Mouse (Mus musculus): ENCODE results near the gene Agfg2.

Agfg2 gene

GRCm38 (mm10) chr5:137639472-137639871 is 45.1 kb downstream of the Agfg2 start:
- POLR2A ChIA-PET = interaction anchor here in 3 of 4 experiments (0.6 to 9.6 kb wide), 12 partner anchors 9 to 1539 kb away, joined by 3 to 163 read pairs (median 4); partner anchors contain the start of genes Fbxo24 (in 2 of the 3), Gm20605 (in 2 of the 3), Lrch4 (in 2 of the 3) and Pcolce (in 1 of the 3)
- CTCF ChIA-PET = interaction anchor here in 3 of 4 experiments (0.9 to 6.4 kb wide), 6 partner anchors 10 to 26 kb away, joined by 4 to 87 read pairs (median 8); partner anchors contain the start of genes Fbxo24 (in 1 of the 3), Gm20605 (in 1 of the 3), Lrch4 (in 1 of the 3) and Pcolce (in 1 of the 3)

GRCm38 (mm10) chr5:137633397-137634084 is 51.0 kb downstream of the Agfg2 start:
- ChIA-PET POLR2A (interaction anchor here in 3 of 4 experiments (0.6 to 10.2 kb wide), 17 partner anchors 8 to 150 kb away, joined by 3 to 163 read pairs (median 3); partner anchors contain the start of genes Irs3 (in 2 of the 3), Pop7 (in 2 of the 3) and Sap25 (in 2 of the 3)), CTCF (interaction anchor here in 3 of 4 experiments (0.6 to 1.5 kb wide), 9 partner anchors 7 to 132 kb away, joined by 3 to 4 read pairs (median 3); partner anchors contain the start of genes Gigyf1 (in 1 of the 3), Pop7 (in 1 of the 3) and Sap25 (in 1 of the 3))

- ChIA-PET CTCF (interaction anchor here (1.0 to 5.1 kb wide), 13 partner anchors 10 to 129 kb away, joined by 3 to 70 read pairs (median 4); partner anchors contain the start of genes Sap25 (in 4 of the 4) and Pop7 (in 2 of the 4)), POLR2A (interaction anchor here (0.6 to 13.0 kb wide), 40 partner anchors 9 to 609 kb away, joined by 3 to 163 read pairs (median 6); partner anchors contain the start of genes Sap25 (in 4 of the 4), Mospd3 (in 3 of the 4), Pcolce (in 3 of the 4) and Pop7 (in 3 of the 4))
These were observed 52.9 kb downstream of the Agfg2 start for GRCm38 (mm10) chr5:137631591-137631990.

GRCm38 (mm10) chr5:137631171-137631570 is 53.4 kb downstream of the Agfg2 start:
- ChIA-PET CTCF (interaction anchor here (0.7 to 5.1 kb wide), 15 partner anchors 10 to 129 kb away, joined by 3 to 70 read pairs (median 4); partner anchors contain the start of genes Sap25 (in 4 of the 4), Pop7 (in 2 of the 4) and Pcolce (in 1 of the 4)), POLR2A (interaction anchor here (0.7 to 13.0 kb wide), 42 partner anchors 10 to 148 kb away, joined by 3 to 163 read pairs (median 6); partner anchors contain the start of genes Sap25 (in 4 of the 4), Mospd3 (in 3 of the 4), Pcolce (in 3 of the 4) and Pop7 (in 3 of the 4))

GRCm38 (mm10) chr5:137630602-137631001 is 53.9 kb downstream of the Agfg2 start:
- ChIA-PET POLR2A (interaction anchor here (0.6 to 13.0 kb wide), 41 partner anchors 9 to 559 kb away, joined by 3 to 163 read pairs (median 6); partner anchors contain the start of genes Mospd3 (in 3 of the 4), Pcolce (in 3 of the 4), Pop7 (in 3 of the 4) and Sap25 (in 3 of the 4)), CTCF (interaction anchor here (0.7 to 5.1 kb wide), 12 partner anchors 11 to 129 kb away, joined by 3 to 70 read pairs (median 6); partner anchors contain the start of genes Sap25 (in 4 of the 4), Pcolce (in 1 of the 4) and Pop7 (in 1 of the 4))

GRCm38 (mm10) chr5:137629906-137630545 is 54.5 kb downstream of the Agfg2 start:
- CTCF ChIA-PET = interaction anchor here (0.9 to 5.1 kb wide), 10 partner anchors 11 to 30 kb away, joined by 3 to 70 read pairs (median 6); partner anchors contain the start of genes Sap25 (in 4 of the 4) and Pcolce (in 1 of the 4)
- POLR2A ChIA-PET = interaction anchor here (0.6 to 13.0 kb wide), 41 partner anchors 9 to 558 kb away, joined by 3 to 163 read pairs (median 7); partner anchors contain the start of genes Sap25 (in 4 of the 4), Mospd3 (in 3 of the 4), Pcolce (in 3 of the 4) and Pop7 (in 2 of the 4)

- ChIA-PET CTCF (interaction anchor here in 3 of 4 experiments (0.5 to 5.1 kb wide), 8 partner anchors 12 to 253 kb away, joined by 3 to 70 read pairs (median 6); partner anchors contain the start of genes Sap25 (in 2 of the 3) and Pcolce (in 1 of the 3)), POLR2A (interaction anchor here in 3 of 4 experiments (0.5 to 13.0 kb wide), 23 partner anchors 8 to 681 kb away, joined by 3 to 163 read pairs (median 8); partner anchors contain the start of genes Pcolce (in 3 of the 3), Sap25 (in 3 of the 3), Pop7 (in 2 of the 3) and Irs3 (in 1 of the 3))
These were observed 55.2 kb downstream of the Agfg2 start for GRCm38 (mm10) chr5:137629306-137629721.

- POLR2A ChIA-PET = interaction anchor here in 3 of 4 experiments (0.5 to 13.0 kb wide), 40 partner anchors 7 to 680 kb away, joined by 3 to 163 read pairs (median 4); partner anchors contain the start of genes Pcolce (in 3 of the 3), Sap25 (in 3 of the 3), Pop7 (in 2 of the 3) and Actl6b (in 1 of the 3)
- CTCF ChIA-PET = interaction anchor here (0.5 to 5.1 kb wide), 17 partner anchors 12 to 1719 kb away, joined by 3 to 70 read pairs (median 4); partner anchors contain the start of genes Sap25 (in 4 of the 4), Epo (in 1 of the 4), Pcolce (in 1 of the 4) and Pop7 (in 1 of the 4)
These were observed 55.8 kb downstream of the Agfg2 start, which contains the start of the genes Fbxo24, Lrch4 and Gm20605 for GRCm38 (mm10) chr5:137628498-137629305. Gene Fbxo24 (minus strand): TSS chr5:137629002. Gene Lrch4 (plus strand): TSS chr5:137629121. Gene Gm20605 (plus strand): TSS chr5:137629175.

- ChIA-PET POLR2A (interaction anchor here in 3 of 4 experiments (0.6 to 13.0 kb wide), 34 partner anchors 7 to 159 kb away, joined by 3 to 163 read pairs (median 6); partner anchors contain the start of genes Pcolce (in 3 of the 3), Pop7 (in 2 of the 3), Sap25 (in 2 of the 3) and Actl6b (in 1 of the 3)), CTCF (interaction anchor here (0.5 to 5.1 kb wide), 13 partner anchors 13 to 1393 kb away, joined by 3 to 70 read pairs (median 4); partner anchors contain the start of genes Sap25 (in 4 of the 4), Epo (in 1 of the 4), Pcolce (in 1 of the 4) and Pop7 (in 1 of the 4))
These were observed 56.5 kb downstream of the Agfg2 start for GRCm38 (mm10) chr5:137627991-137628390.

GRCm38 (mm10) chr5:137623937-137624530 is 60.5 kb downstream of the Agfg2 start:
- POLR2A ChIA-PET = interaction anchor here in 3 of 4 experiments (0.6 to 13.0 kb wide), 11 partner anchors 10 to 291 kb away, joined by 3 to 163 read pairs (median 3); partner anchors contain the start of genes Pcolce (in 2 of the 3), Sap25 (in 2 of the 3) and Irs3 (in 1 of the 3)
- CTCF ChIA-PET = interaction anchor here in 2 of 4 experiments (0.6 to 1.2 kb wide), 5 partner anchors 18 to 534 kb away, joined by 3 to 5 read pairs (median 3); no protein-coding TSS in a partner anchor

- ChIA-PET POLR2A (interaction anchor here in 3 of 4 experiments (0.7 to 6.4 kb wide), 11 partner anchors 8 to 145 kb away, joined by 3 to 126 read pairs (median 5); partner anchors contain the start of genes Fbxo24 (in 2 of the 3), Gm20605 (in 2 of the 3), Lrch4 (in 2 of the 3) and Mospd3 (in 1 of the 3)), CTCF (interaction anchor here in 3 of 4 experiments (0.7 to 1.4 kb wide), 3 partner anchors 13 to 1869 kb away, joined by 3 to 4 read pairs (median 4); no protein-coding TSS in a partner anchor)
These were observed 69.2 kb downstream of the Agfg2 start for GRCm38 (mm10) chr5:137615347-137615746.

GRCm38 (mm10) chr5:137614921-137615320 is 69.6 kb downstream of the Agfg2 start:
- ChIA-PET POLR2A (interaction anchor here in 3 of 4 experiments (0.5 to 6.4 kb wide), 16 partner anchors 8 to 172 kb away, joined by 3 to 126 read pairs (median 4); partner anchors contain the start of genes Fbxo24 (in 2 of the 3), Gm20605 (in 2 of the 3), Lrch4 (in 2 of the 3) and Mospd3 (in 2 of the 3)), CTCF (interaction anchor here in 3 of 4 experiments (0.7 to 1.7 kb wide), 6 partner anchors 9 to 1869 kb away, joined by 3 to 6 read pairs (median 4); no protein-coding TSS in a partner anchor)

- CTCF ChIA-PET = interaction anchor here (0.6 to 1.7 kb wide), 17 partner anchors 8 to 604 kb away, joined by 3 to 6 read pairs (median 3); partner anchors contain the start of genes Fbxo24 (in 1 of the 4), Lrch4 (in 1 of the 4), Pop7 (in 1 of the 4) and Sap25 (in 1 of the 4)
- POLR2A ChIA-PET = interaction anchor here (0.6 to 6.4 kb wide), 30 partner anchors 8 to 672 kb away, joined by 3 to 126 read pairs (median 4); partner anchors contain the start of genes Fbxo24 (in 3 of the 4), Gm20605 (in 3 of the 4), Lrch4 (in 3 of the 4) and Mospd3 (in 2 of the 4)
These were observed 71.0 kb downstream of the Agfg2 start, which contains the start of gene Pcolce for GRCm38 (mm10) chr5:137613550-137613949. Gene Pcolce (minus strand): TSS chr5:137613784.

GRCm38 (mm10) chr5:137613076-137613475 is 71.5 kb downstream of the Agfg2 start:
- CTCF ChIA-PET = interaction anchor here (0.6 to 1.7 kb wide), 15 partner anchors 14 to 603 kb away, joined by 3 to 6 read pairs (median 3); partner anchors contain the start of genes Fbxo24 (in 1 of the 4), Lrch4 (in 1 of the 4), Pop7 (in 1 of the 4) and Sap25 (in 1 of the 4)
- POLR2A ChIA-PET = interaction anchor here (0.6 to 6.4 kb wide), 29 partner anchors 9 to 672 kb away, joined by 3 to 126 read pairs (median 4); partner anchors contain the start of genes Fbxo24 (in 3 of the 4), Gm20605 (in 3 of the 4), Lrch4 (in 3 of the 4) and Mospd3 (in 2 of the 4)
